Mouse (Mus musculus) thymus, adult 2 months (tissue): ENCODE data around the gene Kctd18.

Experiments
- CTCF ChIP-seq: fragments of 200-500 bp; IDR thresholded peaks from 2 replicates; pipeline ENCODE4 v1.5.1; 2012; ENCODE audit warnings: mild to moderate bottlenecking, control low read depth, low read length, moderate library complexity, borderline replicate concordance; ENCODE audit not compliant: control insufficient read depth, poor library complexity, insufficient read depth; ENCODE audit errors: extremely low read depth
- POLR2A ChIP-seq: fragments of 200-500 bp; IDR thresholded peaks from 2 replicates; pipeline ENCODE4 v1.6.1; 2012; ENCODE audit warnings: mild to moderate bottlenecking, low read length, control low read depth, moderate library complexity; ENCODE audit not compliant: control insufficient read depth, poor library complexity, insufficient read depth; ENCODE audit errors: extremely low read depth

DNA sequence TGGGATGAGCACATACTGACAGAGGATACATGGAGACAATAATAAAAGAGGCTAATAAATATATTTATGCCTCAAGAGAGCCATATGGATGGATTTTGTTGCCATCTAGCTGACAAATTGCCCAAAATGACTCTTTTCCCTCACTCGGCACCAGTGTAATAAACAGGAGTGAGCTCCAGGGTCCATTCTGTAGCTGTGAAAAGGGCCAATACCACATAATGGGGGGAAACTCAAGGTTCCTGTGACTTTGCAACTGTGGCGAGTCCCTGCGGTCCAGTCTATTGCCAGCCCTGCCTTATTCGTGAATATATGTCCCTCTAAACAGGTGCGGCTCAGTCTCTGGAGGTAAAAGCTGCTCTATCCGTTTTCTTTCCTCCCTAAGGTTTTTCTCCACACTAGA is 107.2 kb downstream of the Kctd18 start:
- TF ChIP-seq CTCF (no peak), POLR2A (no peak)
